Mouse (Mus musculus): ENCODE measurements at regions not wholly inside any gene's neighbourhood (a gene's known extent, or its start where the extent isn't known, plus 50 kb on each side); places are given as distances from the start of the nearest gene placed in this dataset.

DNA sequence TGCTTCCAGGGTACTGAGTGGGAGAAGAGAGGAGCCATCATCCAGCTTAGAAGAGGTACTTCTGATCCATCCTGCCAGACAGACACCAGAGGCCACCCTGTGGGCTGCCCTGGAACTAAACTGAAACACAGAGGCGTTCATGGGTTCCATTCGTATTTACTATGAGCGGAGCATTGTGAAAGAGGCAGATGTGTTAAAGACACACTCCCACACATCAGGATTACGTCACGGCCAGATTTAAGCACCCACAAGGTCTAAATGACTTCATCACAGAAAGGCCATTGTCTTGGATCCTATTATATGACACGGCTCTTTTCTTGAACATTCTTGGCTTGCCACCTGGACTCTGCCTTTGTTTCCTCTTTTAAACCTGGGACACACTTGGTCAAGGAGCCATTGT is 141.0 kb upstream of the Arglu1 start:
- H3K4me3 ChIP-seq (replicated peaks in 1 of 3; ENCODE audit: low read depth in 2 of 3, low read length in 2 of 3, poor library complexity in 1 of 3) = no peak overlapping the region
- DNase-seq (ENCODE audit: extremely low read depth) = no peak
- no peak overlapping the region for H3K9ac ChIP-seq (ENCODE audit: insufficient read depth, low read depth)
- H3K27ac ChIP-seq (ENCODE audit: insufficient read depth, low read depth) = no peak overlapping the region
- dilution Hi-C loops (cut with MboI; ENCODE audit: extremely low pct_ligation_motif_present, extremely low pct_unique_long_range_greater_than_20kb, low sequenced_read_pairs) (no loop called here), in situ Hi-C loops (cut with MboI; ENCODE audit: low pct_ligation_motif_present, low pct_unique_long_range_greater_than_20kb, low sequenced_read_pairs) (no loop called here)
- no peaks in the 10 kb centered on the region for H3K4me1 ChIP-seq (ENCODE audit: control insufficient read depth in 1 of 2, insufficient read depth in 2 of 2)
- no peaks in the 10 kb centered on the region for H3K27me3 ChIP-seq (replicated peaks)
- H3K36me3 ChIP-seq (replicated peaks in 1 of 2; ENCODE audit: control insufficient read depth in 1 of 2, insufficient read depth in 1 of 2, low read length in 1 of 2) = no peaks in the 10 kb centered on the region
- TF ChIP-seq MXI1 (IDR thresholded peaks at IDR 0.05; ENCODE audit: low read depth, low read length) (no peak), TCF12 (IDR thresholded peaks at IDR 0.05; ENCODE audit: low read depth, low read length) (no peak), MEF2A (IDR thresholded peaks at IDR 0.05; ENCODE audit: borderline replicate concordance, low read depth, low read length) (no peak), CHD2 (IDR thresholded peaks at IDR 0.05; ENCODE audit: low read length) (no peak)
- H3K4me2 ChIP-seq (ENCODE audit: insufficient read depth, low read depth, poor library complexity, severe bottlenecking) = no peak overlapping the region
- H3K79me2 ChIP-seq (replicated peaks; ENCODE audit: control insufficient read depth, extremely low read depth, insufficient read depth, poor library complexity, severe bottlenecking) = no peaks in the 10 kb centered on the region
- peaks cover 70% of the 10 kb centered on the region for H3K9me3 ChIP-seq (replicated peaks; ENCODE audit: low read length)

DNA sequence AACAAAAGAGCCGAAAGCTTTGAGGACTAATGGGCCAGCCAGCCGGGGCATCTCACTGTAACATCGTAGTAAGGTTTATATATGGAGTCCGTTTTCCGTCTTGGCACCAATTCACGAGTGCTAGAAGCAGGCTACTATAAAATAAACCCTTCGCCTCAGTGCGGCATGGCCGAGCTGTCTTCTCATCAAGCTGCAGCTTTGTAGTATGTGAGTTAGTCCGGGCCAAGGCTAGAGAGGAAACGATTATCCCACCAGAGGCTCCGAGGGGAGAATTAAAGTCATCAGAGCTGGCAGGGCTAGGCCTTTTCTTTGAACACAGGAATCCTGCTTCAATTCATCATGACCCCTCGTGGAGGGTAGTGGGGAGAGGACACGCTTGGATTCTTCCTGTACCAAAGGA is 138.9 kb upstream of the Arglu1 start:
- no peak for DNase-seq (ENCODE audit: extremely low read depth)
- Histone ChIP-seq H3K4me2 (ENCODE audit: insufficient read depth, low read depth, poor library complexity, severe bottlenecking) (no peak overlapping the region), H3K4me1 (ENCODE audit: control insufficient read depth in 1 of 2, insufficient read depth in 2 of 2) (no peaks in the 10 kb centered on the region), H3K27me3 (replicated peaks) (no peaks in the 10 kb centered on the region), H3K36me3 (replicated peaks in 1 of 2; ENCODE audit: control insufficient read depth in 1 of 2, insufficient read depth in 1 of 2, low read length in 1 of 2) (no peaks in the 10 kb centered on the region), H3K79me2 (replicated peaks; ENCODE audit: control insufficient read depth, extremely low read depth, insufficient read depth, poor library complexity, severe bottlenecking) (no peaks in the 10 kb centered on the region), H3K27ac (ENCODE audit: insufficient read depth, low read depth) (no peak overlapping the region), H3K9ac (ENCODE audit: insufficient read depth, low read depth) (no peak overlapping the region), H3K4me3 (replicated peaks in 1 of 3; ENCODE audit: low read depth in 2 of 3, low read length in 2 of 3, poor library complexity in 1 of 3) (no peak overlapping the region), H3K9me3 (replicated peaks; ENCODE audit: low read length) (peaks cover 78% of the 10 kb centered on the region)
- dilution Hi-C loops (cut with MboI; ENCODE audit: extremely low pct_ligation_motif_present, extremely low pct_unique_long_range_greater_than_20kb, low sequenced_read_pairs) = no loop called here
- in situ Hi-C loops (cut with MboI; ENCODE audit: low pct_ligation_motif_present, low pct_unique_long_range_greater_than_20kb, low sequenced_read_pairs) = no loop called here
- TF ChIP-seq E2F4 (IDR thresholded peaks at IDR 0.05; ENCODE audit: insufficient replicate concordance, low read depth, low read length) = no peak
- TF ChIP-seq MXI1 (IDR thresholded peaks at IDR 0.05; ENCODE audit: low read depth, low read length) = no peak
- TF ChIP-seq MEF2A (IDR thresholded peaks at IDR 0.05; ENCODE audit: borderline replicate concordance, low read depth, low read length) = no peak
- no peak for TF ChIP-seq CHD1 (IDR thresholded peaks at IDR 0.05; ENCODE audit: low read depth, low read length)
- no peak for TF ChIP-seq MYC (IDR thresholded peaks at IDR 0.05; ENCODE audit: low read depth, low read length)
- TF ChIP-seq NELFE (IDR thresholded peaks at IDR 0.05; ENCODE audit: low read depth, low read length) = no peak
- TF ChIP-seq JUND (conservative IDR thresholded peaks at IDR 0.05; ENCODE audit: low read depth, low read length) = no peak
- TF ChIP-seq CHD2 (IDR thresholded peaks at IDR 0.05; ENCODE audit: low read length) = no peak
- no peak for TF ChIP-seq MAZ (IDR thresholded peaks at IDR 0.05; ENCODE audit: low read depth, low read length)
- no peak for TF ChIP-seq ZKSCAN1 (IDR thresholded peaks at IDR 0.05; ENCODE audit: borderline replicate concordance, low read depth, low read length)
- TF ChIP-seq SIN3A (IDR thresholded peaks at IDR 0.05; ENCODE audit: low read length) = no peak
- TF ChIP-seq USF2 (conservative IDR thresholded peaks at IDR 0.05; ENCODE audit: low read depth, low read length) = no peak
- no peak for TF ChIP-seq RCOR1 (conservative IDR thresholded peaks at IDR 0.05; ENCODE audit: low read depth, low read length)
- no peak for TF ChIP-seq ETS1 (conservative IDR thresholded peaks at IDR 0.05; ENCODE audit: low read depth, low read length)

All from CH12.LX (cell line).